Mouse (Mus musculus): ENCODE measurements around the gene Klhdc4. TPM values are rescaled to one million over a fixed set of nuclear protein-coding genes. Genes with fewer than 3 reads are reported as not detected.

Gene Klhdc4
- total RNA-seq, 2 experiments from 2014 or later: 28.8 to 32.1 TPM

DNA sequence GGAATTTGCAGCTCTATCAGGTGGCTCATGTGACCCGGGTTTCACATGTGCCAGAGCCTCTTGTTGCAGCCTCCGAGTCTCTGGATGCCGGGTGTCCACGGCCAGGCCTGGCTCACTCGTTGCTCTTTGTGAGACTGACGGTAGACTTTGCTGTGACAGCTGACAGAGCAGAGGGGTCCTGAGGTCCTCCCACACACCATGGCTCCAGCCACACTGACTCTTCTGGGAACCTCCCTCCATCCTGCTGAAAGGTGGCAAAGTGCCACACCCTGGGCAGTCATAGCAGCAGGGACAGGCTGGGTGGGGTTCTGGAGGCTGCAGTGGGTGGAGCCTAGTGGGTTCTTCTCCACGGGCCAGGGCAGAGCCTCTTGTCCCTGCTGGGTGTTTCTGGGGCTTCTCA, 68.9 kb downstream of the Klhdc4 start:
- DNase-seq (ENCODE audit: low spot score in 2 of 2): no peak

GRCm38 (mm10) chr8:121758470-121758869, 70.9 kb downstream of the Klhdc4 start:
- DNase-seq (ENCODE audit: low spot score in 2 of 2): no peak

DNA sequence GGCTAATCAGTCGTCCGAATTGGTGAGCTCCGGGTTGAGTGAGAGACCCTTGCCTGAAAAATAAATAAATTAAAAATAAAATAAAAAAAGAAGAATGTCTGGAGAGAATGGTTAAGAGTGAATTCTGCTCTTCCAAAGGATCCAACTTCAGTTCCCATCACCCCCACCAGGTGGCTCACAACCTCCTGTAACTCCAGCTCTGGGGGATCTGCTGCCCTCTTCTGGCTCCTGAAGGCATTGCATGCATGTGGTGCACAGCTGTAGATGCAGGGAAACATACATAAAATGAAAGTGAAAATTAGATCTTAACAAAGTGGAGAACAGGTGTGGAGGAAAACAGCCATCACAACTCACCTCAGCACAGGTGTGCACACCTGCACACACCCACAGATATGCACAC, 78.0 kb downstream of the Klhdc4 start:
- DNase-seq (ENCODE audit: low spot score in 2 of 2): peak; percentile 85 to 89

DNA sequence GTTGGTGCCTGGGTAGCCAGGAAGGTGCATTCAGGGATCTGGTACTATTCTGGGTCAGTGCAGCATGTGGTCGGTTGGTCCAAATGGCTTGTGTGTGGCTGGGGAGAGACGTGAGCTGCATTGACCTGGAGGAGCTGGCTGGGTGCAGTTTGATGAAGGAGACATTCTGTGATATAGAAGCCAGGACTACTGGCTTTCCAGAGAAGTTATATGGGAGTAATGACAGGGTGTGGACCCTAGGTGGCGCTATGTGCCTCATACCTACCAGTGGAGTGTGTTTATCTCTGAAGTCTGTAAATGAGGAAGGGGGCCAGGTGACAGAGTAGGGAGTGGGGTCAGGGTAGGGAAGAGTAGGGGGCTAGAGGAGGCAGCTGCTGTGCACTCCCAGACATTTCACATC, 78.9 kb downstream of the Klhdc4 start:
- no peak for DNase-seq (ENCODE audit: low spot score in 2 of 2)

GRCm38 (mm10) chr8:121749501-121749900, 79.9 kb downstream of the Klhdc4 start:
- DNase-seq (ENCODE audit: low spot score in 2 of 2): no peak

Other genes starting within 250 kb of the Klhdc4 start
- gene Map1lc3b, start 239.2 kb downstream of the Klhdc4 start, total RNA-seq (2021): 100 to 1,000 TPM; 142 to 149 TPM
- gene Zcchc14, start 176.7 kb downstream of the Klhdc4 start, total RNA-seq (2021): 10 to 100 TPM; 93.9 to 95.2 TPM
- 100 to 1,000 TPM; 155 TPM for gene Jph3, start 99.9 kb downstream of the Klhdc4 start, total RNA-seq (2021)
- gene Slc7a5, start 78.1 kb upstream of the Klhdc4 start, total RNA-seq (2021): 100 to 1,000 TPM; 146 to 164 TPM
- gene Car5a, start 115.3 kb upstream of the Klhdc4 start, total RNA-seq (2021): not detected
- 10 to 100 TPM; 24.7 to 32.2 TPM for gene Banp, start 120.2 kb upstream of the Klhdc4 start, total RNA-seq (2021)

Measured in layer of hippocampus, postnatal 10 days (tissue).